Mouse (Mus musculus) lung, postnatal 25 days (tissue): ENCODE results near the gene Gstm3.
"Not testable (repeated sequence)": the region's sequence is repeated elsewhere in the genome, so short reads cannot be mapped to it uniquely, and the experiment has no call there.

Source experiments
- DNase-seq: peaks from one replicate; pipeline ENCODE4 v3.0.0; 2022; ENCODE audit warnings: low spot score

Gene Gstm3

GRCm38 (mm10) chr3:107974237-107974636 lies 5.2 kb upstream of the Gstm3 start:
- no peak for DNase-seq

GRCm38 (mm10) chr3:107972070-107972469 lies 3.0 kb upstream of the Gstm3 start:
- DNase-seq, result no peak

- not testable (repeated sequence) for DNase-seq
Measured at GRCm38 (mm10) chr3:107971101-107971500, 2.0 kb upstream of the Gstm3 start.

GRCm38 (mm10) chr3:107966631-107967030 lies 2.5 kb downstream of the Gstm3 start:
- DNase-seq, result no peak

GRCm38 (mm10) chr3:107965592-107965991 lies 3.5 kb downstream of the Gstm3 start:
- DNase-seq, result no peak

- peak; percentile 41 for DNase-seq
Measured at GRCm38 (mm10) chr3:107964656-107965308, 4.3 kb downstream of the Gstm3 start.

GRCm38 (mm10) chr3:107964026-107964425 lies 5.1 kb downstream of the Gstm3 start:
- DNase-seq, result no peak

GRCm38 (mm10) chr3:107955260-107955659 lies 13.8 kb downstream of the Gstm3 start:
- not testable (repeated sequence) for DNase-seq

- no peak for DNase-seq
Measured at GRCm38 (mm10) chr3:107953906-107954305, 15.2 kb downstream of the Gstm3 start.

- peak; percentile 84 for DNase-seq
Measured at GRCm38 (mm10) chr3:107953328-107953755, 15.7 kb downstream of the Gstm3 start.

- DNase-seq, result no peak
Measured at GRCm38 (mm10) chr3:107950531-107950930, 18.6 kb downstream of the Gstm3 start.

- not testable (repeated sequence) for DNase-seq
Measured at GRCm38 (mm10) chr3:107949461-107949860, 19.6 kb downstream of the Gstm3 start.

- DNase-seq, result no peak
Measured at GRCm38 (mm10) chr3:107945729-107946128, 23.4 kb downstream of the Gstm3 start.

- DNase-seq, result peak; percentile 51
Measured at GRCm38 (mm10) chr3:107943239-107943990, 25.7 kb downstream of the Gstm3 start, which contains the start of gene Gstm6. TSS of gene Gstm6 (minus strand) at chr3:107943749.

GRCm38 (mm10) chr3:107941261-107941660 lies 27.8 kb downstream of the Gstm3 start:
- no peak for DNase-seq

GRCm38 (mm10) chr3:107940524-107940923 lies 28.6 kb downstream of the Gstm3 start:
- DNase-seq, result no peak

GRCm38 (mm10) chr3:107939830-107940229 lies 29.3 kb downstream of the Gstm3 start:
- DNase-seq, result no peak

GRCm38 (mm10) chr3:107939403-107939802 lies 29.7 kb downstream of the Gstm3 start:
- peak; percentile 84 for DNase-seq

- DNase-seq, result no peak
Measured at GRCm38 (mm10) chr3:107935888-107936287, 33.2 kb downstream of the Gstm3 start.

GRCm38 (mm10) chr3:107935268-107935667 lies 33.8 kb downstream of the Gstm3 start:
- no peak for DNase-seq

- DNase-seq, result no peak
Measured at GRCm38 (mm10) chr3:107932128-107932527, 37.0 kb downstream of the Gstm3 start.

- DNase-seq, result peak; percentile 97
Measured at GRCm38 (mm10) chr3:107931670-107932069, 37.4 kb downstream of the Gstm3 start, which contains the start of gene Gstm7. TSS of gene Gstm7 (minus strand) at chr3:107931817.

GRCm38 (mm10) chr3:107931134-107931533 lies 37.9 kb downstream of the Gstm3 start:
- no peak for DNase-seq
